Mouse (Mus musculus): ENCODE measurements around the gene Mtmr12.
A peak's percentile ranks its signal among the peaks of the same experiment; 100 is the strongest.

Gene Mtmr12

GRCm38 (mm10) chr15:12284794-12285534, 80.1 kb downstream of the Mtmr12 start:
- peak; percentile 76 to 88 for DNase-seq

- DNase-seq: no peak
Measured at GRCm38 (mm10) chr15:12285535-12285809, 80.6 kb downstream of the Mtmr12 start.

- DNase-seq: no peak
Measured at GRCm38 (mm10) chr15:12290330-12290729, 85.5 kb downstream of the Mtmr12 start.

- no peak for DNase-seq
Measured at GRCm38 (mm10) chr15:12291757-12292156, 86.9 kb downstream of the Mtmr12 start.

GRCm38 (mm10) chr15:12296228-12296627, 91.4 kb downstream of the Mtmr12 start:
- DNase-seq: no peak

GRCm38 (mm10) chr15:12298231-12298737, 93.5 kb downstream of the Mtmr12 start:
- peak in 1 of 2 experiments; percentile 10 for DNase-seq

GRCm38 (mm10) chr15:12301771-12302170, 96.9 kb downstream of the Mtmr12 start:
- DNase-seq: no peak

- DNase-seq: no peak
Measured at GRCm38 (mm10) chr15:12306188-12307071, 101.6 kb downstream of the Mtmr12 start.

GRCm38 (mm10) chr15:12307114-12307513, 102.3 kb downstream of the Mtmr12 start:
- DNase-seq: peak in 1 of 2 experiments; percentile 46

- no peak for DNase-seq
Measured at GRCm38 (mm10) chr15:12308539-12308938, 103.7 kb downstream of the Mtmr12 start.

- no peak for DNase-seq
Measured at GRCm38 (mm10) chr15:12310676-12311075, 105.8 kb downstream of the Mtmr12 start.

- no peak for DNase-seq
Measured at GRCm38 (mm10) chr15:12311465-12311864, 106.6 kb downstream of the Mtmr12 start.

- peak; percentile 54 to 75 for DNase-seq
Measured at GRCm38 (mm10) chr15:12313255-12313654, 108.4 kb downstream of the Mtmr12 start.

- DNase-seq: no peak
Measured at GRCm38 (mm10) chr15:12314584-12314983, 109.8 kb downstream of the Mtmr12 start.

GRCm38 (mm10) chr15:12315996-12316395, 111.2 kb downstream of the Mtmr12 start:
- DNase-seq: no peak

GRCm38 (mm10) chr15:12317290-12317689, 112.5 kb downstream of the Mtmr12 start:
- no peak for DNase-seq

GRCm38 (mm10) chr15:12318451-12318850, 113.6 kb downstream of the Mtmr12 start:
- no peak for DNase-seq

GRCm38 (mm10) chr15:12319889-12320288, 115.1 kb downstream of the Mtmr12 start:
- DNase-seq: no peak

GRCm38 (mm10) chr15:12320441-12321090, 115.7 kb downstream of the Mtmr12 start:
- no peak for DNase-seq

GRCm38 (mm10) chr15:12321091-12321787, 116.4 kb downstream of the Mtmr12 start, which contains the start of gene Golph3:
Golph3 (plus strand) TSS chr15:12321450.
- DNase-seq: peak; percentile 93 to 95

- peak; percentile 40 to 48 for DNase-seq
Measured at GRCm38 (mm10) chr15:12321788-12322621, 117.2 kb downstream of the Mtmr12 start, which contains the start of gene 1810049J17Rik. 1810049J17Rik (minus strand) TSS chr15:12321899.
